Mouse (Mus musculus) hindlimb bud, embryonic 11.5 days (tissue): ENCODE results near the gene Ophn1.
A peak's percentile ranks its signal among the peaks of the same experiment; 100 is the strongest.

Experiments
- DNase-seq: peaks from one replicate; pipeline ENCODE4 v3.0.0-alpha.2; 2012; ENCODE audit warnings: low read depth, low spot score; ENCODE audit errors: extremely low spot score

Gene Ophn1

GRCm38 (mm10) chrX:98835989-98836388 lies 54.8 kb downstream of the Ophn1 start:
- no peak for DNase-seq

GRCm38 (mm10) chrX:98803813-98804212 lies 87.0 kb downstream of the Ophn1 start:
- DNase-seq = no peak

- DNase-seq = no peak
Measured at GRCm38 (mm10) chrX:98774247-98774950, 116.4 kb downstream of the Ophn1 start.

DNA sequence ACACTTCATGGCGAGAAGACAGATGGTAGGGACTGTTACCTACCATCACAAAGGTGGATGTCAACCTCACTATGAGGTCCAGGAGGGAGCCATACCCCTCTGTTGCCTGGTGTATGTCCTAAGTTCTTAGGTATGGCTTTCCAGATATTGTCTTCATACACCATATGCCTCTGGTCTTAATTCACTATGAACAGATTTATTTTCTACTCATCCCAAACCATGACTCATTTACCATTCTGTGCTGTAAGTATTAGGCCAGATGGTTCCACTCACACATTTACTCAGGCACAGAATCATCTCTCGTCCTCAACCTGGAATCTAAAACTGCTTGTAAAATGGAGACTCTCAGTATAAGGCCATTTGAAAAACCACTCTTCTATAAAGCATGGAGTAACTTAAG lies 135.7 kb downstream of the Ophn1 start:
- DNase-seq = no peak

DNA sequence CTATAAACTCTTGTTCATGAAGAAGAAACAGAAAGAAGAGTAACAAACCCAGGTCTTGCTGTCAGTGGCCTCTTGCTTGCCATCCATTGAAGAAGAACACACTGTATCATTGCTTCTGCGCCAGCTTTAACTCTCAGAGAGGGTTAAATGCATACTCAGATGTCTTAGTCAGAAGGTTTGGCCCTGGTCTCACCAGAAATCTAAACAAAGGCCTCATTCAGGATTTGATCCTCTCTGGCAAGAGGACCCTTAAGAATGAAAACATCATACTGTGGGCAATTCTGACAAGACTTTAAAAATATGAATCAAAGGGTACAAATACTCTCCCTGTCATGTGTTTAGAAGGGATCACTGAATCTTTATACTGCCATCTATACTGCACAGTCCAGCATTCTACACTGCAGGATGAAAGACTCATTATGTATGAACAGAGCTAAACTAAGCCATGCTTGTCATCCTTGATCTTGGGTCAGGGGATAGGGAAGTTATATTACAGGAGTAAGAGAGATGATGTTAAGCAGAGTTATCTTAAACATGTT lies 139.5 kb downstream of the Ophn1 start:
- DNase-seq = no peak

- DNase-seq = no peak
Measured at GRCm38 (mm10) chrX:98736758-98737157, 154.1 kb downstream of the Ophn1 start.

DNA sequence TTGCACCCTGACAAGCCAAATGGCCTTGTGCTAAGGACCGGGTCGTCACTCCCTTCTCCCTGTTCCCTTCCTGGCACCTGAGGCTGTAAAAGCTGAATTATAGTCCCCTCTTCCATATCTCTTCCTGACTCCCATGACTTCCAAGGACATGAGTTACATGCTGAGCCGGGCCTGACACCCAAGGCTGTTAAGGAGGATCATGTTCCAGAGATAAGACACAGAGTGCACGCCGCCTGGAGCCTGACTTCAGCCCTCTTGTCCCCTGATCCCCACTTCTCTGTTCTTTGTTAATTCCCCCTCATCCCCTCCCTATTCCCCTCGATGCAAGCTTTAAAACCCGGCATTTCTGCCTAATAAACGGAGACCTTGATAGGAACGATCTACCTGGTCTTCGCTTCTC lies 167.8 kb downstream of the Ophn1 start:
- DNase-seq = no peak

DNA sequence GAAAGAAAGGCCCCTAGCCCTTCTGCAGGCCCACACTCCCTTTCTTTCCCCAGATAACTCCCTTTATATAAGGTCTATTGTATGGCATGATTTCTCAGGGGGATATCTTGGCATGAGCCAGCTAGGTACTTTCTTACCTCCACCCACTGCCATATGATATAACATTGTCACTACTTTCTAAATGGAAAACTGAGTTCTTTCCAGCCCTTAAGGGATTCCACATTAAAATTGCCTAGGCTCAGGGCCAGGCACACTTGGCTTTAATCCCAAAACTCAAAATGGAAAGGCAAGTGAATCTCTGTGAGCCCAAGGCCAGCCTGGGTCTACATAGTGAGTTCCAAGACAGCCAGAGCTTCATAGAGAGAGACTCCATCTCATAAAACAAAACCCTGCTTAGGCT lies 183.1 kb downstream of the Ophn1 start:
- no peak for DNase-seq

DNA sequence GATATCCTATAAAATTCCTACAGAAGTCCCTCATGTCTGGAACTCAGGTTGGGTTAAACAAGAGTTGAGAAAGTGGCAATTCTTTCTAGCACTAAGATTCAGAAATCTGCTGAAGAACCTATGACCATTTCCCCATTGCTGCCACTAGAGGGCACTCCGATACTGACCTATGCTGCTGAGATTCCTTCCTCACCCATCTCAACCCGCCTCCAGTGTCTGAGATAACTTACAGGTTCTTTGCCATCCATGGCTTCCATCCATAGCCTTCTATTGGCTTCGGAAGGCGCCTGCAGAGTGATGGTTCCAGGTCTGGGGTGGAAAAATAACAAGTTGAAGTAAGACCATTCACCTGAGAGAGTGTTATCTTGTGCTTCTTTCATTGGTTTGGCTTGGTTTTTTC lies 189.2 kb downstream of the Ophn1 start:
- peak; percentile 6 for DNase-seq

DNA sequence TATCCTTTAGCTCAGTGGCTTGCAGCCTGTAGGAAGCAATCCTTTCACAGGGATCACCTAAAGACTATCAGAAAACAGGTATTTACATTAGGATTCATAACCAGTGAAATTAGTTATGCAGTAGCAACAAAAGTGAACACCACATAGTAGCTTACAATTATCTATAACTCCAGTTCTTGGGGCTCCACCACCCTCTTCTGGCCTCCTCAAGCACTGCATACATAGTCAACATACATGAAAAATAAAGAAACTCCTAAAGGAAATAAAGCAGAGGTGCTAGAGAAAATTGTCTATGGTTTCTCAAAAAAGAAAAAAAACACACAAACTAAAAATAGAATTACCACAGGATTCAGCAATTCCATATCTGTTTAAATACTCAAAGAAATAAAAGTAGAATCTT lies 208.2 kb downstream of the Ophn1 start:
- no peak for DNase-seq

DNA sequence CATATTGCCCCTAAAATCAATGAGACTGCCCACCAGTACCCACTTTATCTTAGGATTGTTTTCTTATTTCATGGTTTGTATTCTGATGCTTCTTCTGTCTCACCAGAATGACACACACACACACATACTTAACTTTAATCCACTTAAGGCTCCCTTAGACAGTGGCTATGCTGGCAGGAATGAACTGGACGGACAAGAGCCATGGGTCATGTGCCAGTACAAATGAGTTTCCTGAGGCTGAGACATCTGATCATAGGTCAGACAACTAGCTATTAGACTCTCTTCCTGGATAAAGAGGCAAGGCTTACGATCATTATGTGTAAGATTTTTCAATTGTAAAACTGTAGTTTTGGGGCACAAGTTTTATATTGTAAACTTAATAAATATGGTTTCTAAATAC lies 209.5 kb downstream of the Ophn1 start:
- no peak for DNase-seq

GRCm38 (mm10) chrX:98670988-98671387 lies 219.8 kb downstream of the Ophn1 start:
- DNase-seq = no peak

- no peak for DNase-seq
Measured at GRCm38 (mm10) chrX:98651431-98651830, 239.4 kb downstream of the Ophn1 start.

DNA sequence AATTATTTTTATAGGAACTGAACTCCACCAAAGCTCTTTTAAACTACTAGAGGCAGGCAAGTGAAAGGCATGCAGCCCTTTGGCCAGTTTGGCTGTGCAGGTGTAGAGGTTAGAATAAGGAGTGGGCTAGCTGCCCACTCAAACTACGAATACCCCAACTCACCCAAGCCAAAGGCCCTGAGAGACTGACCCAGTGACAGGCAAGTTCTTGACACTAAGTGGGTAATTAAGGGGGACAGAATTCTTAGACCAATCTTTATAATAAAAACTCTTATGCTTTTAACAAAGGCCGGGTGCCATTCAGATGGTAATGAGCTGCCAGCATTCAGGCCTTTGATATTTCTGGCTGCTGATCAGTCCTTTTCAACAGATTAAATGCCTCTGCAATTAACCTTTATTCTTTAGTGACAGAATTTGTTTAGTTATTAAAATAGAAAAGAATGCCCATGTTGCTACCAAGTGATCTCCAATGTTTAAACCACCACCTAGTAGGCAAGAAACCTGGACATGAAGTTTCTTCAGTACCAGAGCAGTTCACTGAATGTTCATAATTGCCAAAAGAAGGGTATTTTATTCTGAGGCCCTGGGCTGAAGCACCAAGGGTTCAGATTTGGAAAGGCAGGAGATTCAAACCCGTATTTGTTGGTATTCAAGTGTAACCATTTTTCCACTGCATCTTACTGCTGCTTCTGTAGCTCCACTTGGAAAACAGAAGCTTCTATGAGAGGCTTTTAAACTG lies 262.0 kb downstream of the Ophn1 start:
- no peak for DNase-seq

GRCm38 (mm10) chrX:98618865-98619264 lies 272.0 kb downstream of the Ophn1 start:
- peak; percentile 20 for DNase-seq

- DNase-seq = no peak
Measured at GRCm38 (mm10) chrX:98617426-98617825, 273.4 kb downstream of the Ophn1 start.

- DNase-seq = no peak
Measured at GRCm38 (mm10) chrX:98574201-98574600, 316.6 kb downstream of the Ophn1 start.

DNA sequence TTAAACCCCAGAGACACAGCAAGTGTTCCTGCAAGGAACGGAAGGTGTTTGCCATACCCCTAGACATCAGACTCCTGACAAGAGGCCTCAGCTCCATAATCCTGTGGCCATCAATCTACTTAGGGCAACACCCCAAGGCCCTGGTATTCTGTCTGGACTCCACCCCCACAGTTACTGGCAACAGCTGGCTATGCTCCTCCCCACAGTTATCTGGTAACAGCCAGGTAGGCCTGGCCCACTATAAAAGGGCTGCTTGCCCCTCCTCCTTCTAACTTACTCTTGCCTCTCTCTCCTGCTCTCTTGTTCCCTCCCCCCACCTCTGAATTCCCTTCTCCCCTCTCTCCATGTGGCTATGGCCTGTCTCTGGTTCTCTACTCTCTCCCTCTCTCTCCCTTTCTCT lies 344.4 kb downstream of the Ophn1 start:
- no peak for DNase-seq

- no peak for DNase-seq
Measured at GRCm38 (mm10) chrX:98515329-98515728, 375.5 kb downstream of the Ophn1 start.

DNA sequence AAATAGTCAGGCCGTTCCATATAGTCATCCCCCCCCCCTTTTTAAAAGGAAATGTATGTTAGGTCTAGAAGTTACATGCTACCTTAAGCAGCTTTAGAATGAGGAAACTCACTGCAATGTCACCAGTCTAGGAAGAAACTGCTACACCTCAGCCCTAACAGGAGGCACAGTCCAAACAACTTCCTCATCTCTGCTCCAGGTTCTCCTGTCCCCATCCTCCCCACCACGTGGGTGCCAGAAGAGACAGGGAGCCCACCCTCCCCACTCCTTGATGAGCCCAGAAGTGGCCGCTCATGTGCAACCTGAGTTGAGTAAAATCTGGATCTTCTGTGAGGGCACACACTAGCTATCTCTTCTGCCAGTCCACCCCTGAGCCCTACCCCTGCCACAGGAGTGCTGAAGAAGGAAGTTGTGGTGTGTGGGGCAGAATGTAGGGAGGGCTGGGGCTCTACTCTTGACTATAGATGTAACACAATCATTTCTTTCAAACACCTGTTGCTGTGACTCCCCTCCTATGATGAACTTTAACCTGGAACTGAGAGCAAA lies 376.4 kb downstream of the Ophn1 start:
- DNase-seq = no peak
